Mouse (Mus musculus) forebrain, embryonic 13.5 days (tissue): Measurements from ENCODE around the gene Zfp644. TPM values are rescaled to one million over a fixed set of nuclear protein-coding genes. Genes with fewer than 3 reads are reported as not detected.

ENCODE experiments used
- ATAC-seq: fragments of 200-750 bp; cut with Nextera tagmentation; 2 replicates; pipeline ENCODE4 v1.8.0; 2017
- H3K27ac ChIP-seq: fragments of 300-500 bp; sonication (generic); 2 replicates; pipeline ENCODE4 v1.5.1; 2015; ENCODE audit warnings: inconsistent platforms, mild to moderate bottlenecking, moderate library complexity
- H3K27me3 ChIP-seq: fragments of 300-500 bp; sonication (generic); 2 replicates; pipeline ENCODE4 v1.6.1; 2015; ENCODE audit warnings: mild to moderate bottlenecking, inconsistent platforms
- H3K36me3 ChIP-seq: fragments of 300-500 bp; sonication (generic); 2 replicates; pipeline ENCODE4 v1.6.1; 2015; ENCODE audit warnings: mild to moderate bottlenecking, inconsistent platforms; ENCODE audit not compliant: poor library complexity, severe bottlenecking
- H3K4me1 ChIP-seq: fragments of 300-500 bp; sonication (generic); 2 replicates; pipeline ENCODE4 v1.6.1; 2015; ENCODE audit warnings: inconsistent platforms
- H3K4me2 ChIP-seq: fragments of 300-500 bp; sonication (generic); 2 replicates; pipeline ENCODE4 v1.6.1; 2015; ENCODE audit warnings: inconsistent platforms, mild to moderate bottlenecking, moderate library complexity
- H3K4me3 ChIP-seq: fragments of 300-500 bp; sonication (generic); 2 replicates; pipeline ENCODE4 v1.5.1; 2015; ENCODE audit warnings: mild to moderate bottlenecking, inconsistent platforms
- H3K9ac ChIP-seq: fragments of 300-500 bp; sonication (generic); 2 replicates; pipeline ENCODE4 v1.6.1; 2015; ENCODE audit warnings: mild to moderate bottlenecking, inconsistent platforms
- H3K9me3 ChIP-seq: fragments of 300-500 bp; sonication (generic); replicated peaks from 2 replicates; pipeline ENCODE4 v1.6.1; 2016; ENCODE audit warnings: inconsistent platforms
- WGBS: fragments of 180-500 bp; shearing (Covaris S2); methylation state at CpG from one replicate; pipeline ENCODE4 v1.1.7; 2015; 5-methylcytosine and 5-hydroxymethylcytosine counted together
- polyA plus RNA-seq: library from polyadenylated mRNA; unstranded; fragments of >200 nt; fragmentation: Nextera tagmentation; extraction: Ambion mirVana; gene quantifications from 2 replicates; pipeline ENCODE4 v1.2.1, GENCODE M21; 2015

The Zfp644 gene
- polyA plus RNA-seq, 1 experiment from 2014 or later = 85.2 TPM

DNA sequence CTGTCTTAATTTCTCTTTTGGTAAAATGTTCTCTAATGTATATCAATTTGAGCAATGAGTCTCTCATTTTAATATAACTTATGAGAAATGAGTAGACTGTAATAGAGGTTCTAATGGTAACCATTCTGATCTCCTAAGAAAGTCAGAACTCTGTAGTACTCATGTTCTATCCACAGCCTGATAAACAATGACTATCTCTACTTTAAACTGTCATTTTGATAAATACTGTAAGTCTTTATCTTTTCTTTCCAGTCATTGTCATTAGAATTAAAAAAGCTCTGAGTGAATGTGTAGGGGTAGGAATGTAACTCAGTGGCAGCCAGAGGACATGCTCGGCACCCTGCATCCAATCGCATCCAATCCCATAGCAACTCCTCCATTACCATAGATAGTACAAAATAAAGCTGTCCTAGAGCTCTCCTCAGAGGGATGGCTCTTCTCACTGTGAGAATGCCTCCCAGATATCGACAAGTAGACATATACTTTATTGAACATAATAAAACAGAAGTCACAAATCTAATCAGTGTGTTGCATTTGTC is 44.2 kb downstream of the Zfp644 start:
- H3K36me3 ChIP-seq = peaks cover 18% of the 10 kb centered on the region
- H3K9ac ChIP-seq = no peak overlapping the region
- no peaks in the 10 kb centered on the region for H3K9me3 ChIP-seq
- H3K27me3 ChIP-seq = no peaks in the 10 kb centered on the region
- H3K4me3 ChIP-seq = no peak overlapping the region
- ATAC-seq = no peak
- H3K27ac ChIP-seq = no peak overlapping the region
- 94% methylated on average over 3 of the region's 3 CpGs for WGBS
- no peak overlapping the region for H3K4me2 ChIP-seq
- H3K4me1 ChIP-seq = no peaks in the 10 kb centered on the region

DNA sequence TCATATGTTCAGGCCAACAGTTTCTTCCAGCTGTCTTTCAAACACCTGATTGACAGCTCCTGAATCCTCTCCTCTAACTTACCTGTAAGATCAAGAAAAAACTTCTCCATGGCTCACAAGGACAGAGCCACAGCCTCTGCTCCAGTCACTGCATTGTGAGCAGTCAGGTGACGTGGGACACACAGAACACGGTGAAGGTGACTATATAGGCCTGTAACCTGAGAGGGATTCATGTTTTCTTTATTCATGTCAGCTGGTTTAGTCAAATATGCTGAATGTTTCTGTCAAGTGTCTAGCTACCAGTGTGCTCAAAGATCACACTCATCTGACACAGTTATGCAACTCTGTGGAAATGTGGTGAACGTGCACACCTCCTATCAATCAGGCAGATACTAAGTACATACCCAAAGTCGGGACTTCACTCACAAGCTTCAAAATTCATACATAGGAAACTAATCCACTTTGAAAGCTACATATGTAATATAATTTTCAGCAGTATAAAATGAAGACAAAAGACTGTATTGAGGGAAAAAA is 44.8 kb downstream of the Zfp644 start:
- no peak for ATAC-seq
- no peak overlapping the region for H3K4me3 ChIP-seq
- 90% methylated on average over 4 of the region's 4 CpGs for WGBS
- H3K4me1 ChIP-seq = no peaks in the 10 kb centered on the region
- no peaks in the 10 kb centered on the region for H3K27me3 ChIP-seq
- H3K9ac ChIP-seq = no peak overlapping the region
- no peak overlapping the region for H3K27ac ChIP-seq
- no peaks in the 10 kb centered on the region for H3K9me3 ChIP-seq
- H3K4me2 ChIP-seq = no peak overlapping the region
- peaks cover 18% of the 10 kb centered on the region for H3K36me3 ChIP-seq

DNA sequence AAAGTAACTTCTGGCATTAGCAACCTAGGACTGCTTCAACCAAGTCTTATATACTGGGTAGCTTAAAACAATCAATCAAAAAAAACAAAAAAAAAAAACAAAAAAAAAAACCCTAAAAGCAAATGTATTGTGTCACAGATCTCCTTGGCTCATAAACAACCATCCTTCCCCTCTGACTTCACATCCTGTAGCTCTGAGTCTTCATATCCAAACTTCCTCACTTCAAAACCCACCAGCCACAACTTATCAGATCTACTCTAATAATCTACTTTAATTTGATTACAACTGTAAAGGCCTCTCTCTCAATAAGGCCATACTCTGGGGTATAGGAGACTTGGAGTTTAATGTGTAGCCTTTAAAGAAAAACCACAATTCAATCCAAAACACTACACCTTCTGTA is 47.1 kb downstream of the Zfp644 start:
- Histone ChIP-seq H3K9me3 (no peaks in the 10 kb centered on the region), H3K27ac (no peak overlapping the region)
- no peak for ATAC-seq

DNA sequence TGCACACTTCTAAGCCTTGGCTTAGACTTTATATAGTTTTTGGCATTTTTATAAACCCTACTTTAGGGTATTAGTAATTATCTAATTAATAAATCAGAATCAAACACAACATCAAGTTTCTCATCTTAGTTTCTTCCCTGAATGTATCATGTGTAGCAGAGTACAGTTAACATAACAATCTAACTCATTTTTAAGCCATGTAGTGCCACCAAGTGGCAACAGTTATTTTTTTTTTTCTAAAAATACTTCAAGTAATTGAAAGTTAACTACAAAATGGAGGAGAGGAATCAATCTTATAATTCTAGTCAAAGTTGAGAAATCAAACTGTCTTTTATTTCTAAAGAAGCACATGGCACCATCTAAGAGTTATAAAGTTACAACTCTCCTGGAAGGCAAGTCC is 47.6 kb downstream of the Zfp644 start:
- Histone ChIP-seq H3K9me3 (no peaks in the 10 kb centered on the region), H3K4me2 (no peak overlapping the region)
- no peak for ATAC-seq

More for the DNA sequence above, 47.1 kb downstream of the Zfp644 start:
- no peaks in the 10 kb centered on the region for H3K27me3 ChIP-seq
- H3K4me2 ChIP-seq = no peak overlapping the region
- no peak overlapping the region for H3K9ac ChIP-seq
- H3K4me3 ChIP-seq = no peak overlapping the region
- peaks cover 10% of the 10 kb centered on the region for H3K36me3 ChIP-seq
- H3K4me1 ChIP-seq = no peaks in the 10 kb centered on the region

DNA sequence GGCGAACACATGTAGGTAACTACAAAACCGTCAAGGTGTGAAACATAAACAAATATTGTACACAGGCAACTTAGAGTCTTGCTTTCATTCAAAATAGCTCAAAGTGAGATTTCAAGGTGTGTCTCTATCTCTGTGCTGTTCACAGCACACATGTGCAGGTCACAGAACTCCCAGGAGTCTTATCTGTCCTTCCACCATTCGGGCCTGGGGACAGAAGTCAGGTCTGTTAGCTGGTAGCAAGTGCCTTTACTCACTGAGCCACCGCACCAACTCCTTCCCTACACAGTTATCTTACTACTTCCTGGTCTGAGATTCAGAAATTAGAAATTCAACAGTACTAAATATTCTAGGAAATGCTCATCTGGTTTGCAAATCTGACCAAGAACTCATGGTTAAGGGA is 53.7 kb downstream of the Zfp644 start:
- Histone ChIP-seq H3K9me3 (no peaks in the 10 kb centered on the region), H3K4me3 (no peak overlapping the region), H3K27me3 (no peaks in the 10 kb centered on the region), H3K4me1 (peaks cover 16% of the 10 kb centered on the region), H3K9ac (no peak overlapping the region), H3K36me3 (no peaks in the 10 kb centered on the region), H3K27ac (no peak overlapping the region), H3K4me2 (no peak overlapping the region)
- 93% methylated on average over 4 of the region's 4 CpGs for WGBS
- ATAC-seq = no peak

More for the DNA sequence above, 47.6 kb downstream of the Zfp644 start:
- H3K9ac ChIP-seq = no peak overlapping the region
- H3K27ac ChIP-seq = no peak overlapping the region
- no peaks in the 10 kb centered on the region for H3K27me3 ChIP-seq
- 0 out of 2 replicates have a peak, but pooled peaks cover 7% of the 10 kb centered on the region for H3K36me3 ChIP-seq
- H3K4me1 ChIP-seq = no peaks in the 10 kb centered on the region
- H3K4me3 ChIP-seq = no peak overlapping the region

DNA sequence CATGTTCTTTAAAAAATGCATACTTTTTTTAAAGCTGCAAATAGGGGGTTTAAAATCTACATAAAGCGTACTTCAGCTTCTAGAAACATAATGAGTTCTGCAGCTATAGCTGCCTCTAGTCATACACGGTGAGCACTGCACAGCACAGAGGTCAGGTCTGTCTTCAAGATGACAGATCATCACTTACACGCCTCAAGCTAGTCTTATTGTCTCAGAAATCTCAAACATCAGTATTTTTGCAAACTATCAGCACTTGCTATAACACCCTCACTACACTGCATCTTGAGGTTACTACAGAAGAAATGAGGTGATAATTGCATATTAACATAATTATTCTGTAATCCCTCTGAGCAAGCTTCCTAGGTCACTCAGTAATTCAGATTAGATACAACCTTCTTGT is 55.2 kb downstream of the Zfp644 start:
- Histone ChIP-seq H3K4me2 (no peak overlapping the region), H3K9ac (no peak overlapping the region), H3K36me3 (peaks cover 14% of the 10 kb centered on the region), H3K4me1 (peaks cover 16% of the 10 kb centered on the region), H3K27ac (no peak overlapping the region), H3K9me3 (no peaks in the 10 kb centered on the region), H3K27me3 (no peaks in the 10 kb centered on the region), H3K4me3 (no peak overlapping the region)
- ATAC-seq = peak; percentile 70
- 69% methylated on average over 3 of the region's 3 CpGs for WGBS

DNA sequence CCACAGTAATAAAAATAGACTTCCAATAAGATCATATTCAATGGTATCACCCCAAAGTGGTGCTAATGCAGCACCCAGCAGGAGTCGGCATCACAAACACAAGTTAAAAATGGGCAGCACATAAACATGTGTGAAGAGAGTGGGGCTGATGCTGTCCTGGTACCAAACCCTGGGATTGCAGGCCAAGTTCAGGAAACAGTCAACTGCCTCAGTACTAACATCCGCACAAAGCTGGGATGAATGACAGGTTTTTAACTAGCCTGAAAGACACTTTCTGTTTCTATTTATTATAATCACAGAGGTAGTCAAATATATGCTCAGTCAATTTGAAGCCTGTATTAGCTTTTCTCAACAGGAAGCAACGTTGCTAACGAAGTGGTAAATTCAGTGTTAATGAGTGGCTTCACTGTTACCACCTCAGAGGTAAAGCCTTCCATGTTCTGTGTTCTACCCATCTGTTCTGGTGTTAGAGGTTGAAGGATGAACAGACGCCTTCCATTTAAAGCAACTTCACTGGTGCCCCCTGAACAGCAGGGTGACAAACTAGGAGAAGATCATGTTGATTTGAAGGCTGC is 56.8 kb downstream of the Zfp644 start:
- Histone ChIP-seq H3K36me3 (peaks cover 30% of the 10 kb centered on the region), H3K9me3 (no peaks in the 10 kb centered on the region), H3K4me2 (no peak overlapping the region), H3K9ac (no peak overlapping the region), H3K27me3 (no peaks in the 10 kb centered on the region), H3K4me1 (peaks cover 16% of the 10 kb centered on the region), H3K27ac (no peak overlapping the region), H3K4me3 (no peak overlapping the region)
- ATAC-seq = peak; percentile 88
- WGBS = 34% methylated on average over 5 of the region's 5 CpGs

DNA sequence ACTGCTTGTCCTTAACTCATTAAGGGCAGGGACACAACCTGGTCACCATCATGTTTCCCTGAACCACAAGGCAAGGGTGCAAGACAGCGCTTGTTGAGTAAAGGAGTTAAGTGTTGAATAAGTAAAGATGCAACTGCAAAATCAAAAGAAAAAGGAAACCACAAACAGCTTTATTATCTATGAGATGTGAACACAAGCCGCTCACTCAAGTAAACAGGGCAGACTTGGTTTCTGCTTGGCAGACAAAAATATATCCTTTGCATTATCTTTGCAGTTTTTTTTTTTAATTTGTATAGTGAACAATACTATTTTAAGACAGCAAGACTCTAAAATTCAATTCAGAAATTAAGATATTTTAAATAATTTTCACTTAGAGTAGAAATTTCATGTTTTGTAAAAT is 57.5 kb downstream of the Zfp644 start:
- Histone ChIP-seq H3K4me1 (peaks cover 16% of the 10 kb centered on the region), H3K27me3 (no peaks in the 10 kb centered on the region), H3K4me3 (no peak overlapping the region), H3K27ac (0 out of 2 replicates have a peak overlapping the region, but pooled peaks have one; percentile 1), H3K36me3 (peaks cover 37% of the 10 kb centered on the region), H3K4me2 (no peak overlapping the region), H3K9me3 (no peaks in the 10 kb centered on the region), H3K9ac (no peak overlapping the region)
- ATAC-seq = no peak
- WGBS = 95% methylated on average over 2 of the region's 2 CpGs

DNA sequence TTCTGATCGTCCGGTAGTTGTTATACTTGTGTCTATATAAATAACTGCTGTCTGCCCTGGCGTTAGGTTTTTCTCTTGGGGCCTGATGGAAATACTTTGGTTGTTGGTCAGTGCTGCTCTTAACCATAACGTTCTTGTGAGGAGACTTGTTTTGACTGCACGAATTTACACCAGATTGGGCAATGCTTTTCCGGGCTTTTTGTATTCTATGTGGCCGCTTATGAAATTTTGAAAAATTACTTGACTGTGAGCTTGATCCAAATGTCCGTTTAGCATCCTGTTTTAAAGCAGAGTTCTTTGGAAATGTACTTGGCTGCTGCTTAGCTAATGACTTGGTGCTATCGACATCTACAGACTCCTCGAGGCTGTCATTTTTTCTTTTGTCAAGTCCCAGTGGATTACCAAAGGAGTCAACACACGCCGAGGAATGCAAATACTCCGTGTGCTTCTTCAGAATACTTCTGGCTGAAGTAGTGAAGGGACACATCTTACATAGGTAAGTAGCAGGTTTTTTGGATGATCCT is 60.6 kb downstream of the Zfp644 start:
- no peak overlapping the region for H3K4me2 ChIP-seq
- 92% methylated on average over 13 of the region's 13 CpGs for WGBS
- peaks cover 30% of the 10 kb centered on the region for H3K4me1 ChIP-seq
- H3K27ac ChIP-seq = no peak overlapping the region
- no peak for ATAC-seq
- peaks cover 43% of the 10 kb centered on the region for H3K36me3 ChIP-seq
- no peak overlapping the region for H3K9ac ChIP-seq
- no peaks in the 10 kb centered on the region for H3K9me3 ChIP-seq
- H3K27me3 ChIP-seq = no peaks in the 10 kb centered on the region
- H3K4me3 ChIP-seq = no peak overlapping the region

DNA sequence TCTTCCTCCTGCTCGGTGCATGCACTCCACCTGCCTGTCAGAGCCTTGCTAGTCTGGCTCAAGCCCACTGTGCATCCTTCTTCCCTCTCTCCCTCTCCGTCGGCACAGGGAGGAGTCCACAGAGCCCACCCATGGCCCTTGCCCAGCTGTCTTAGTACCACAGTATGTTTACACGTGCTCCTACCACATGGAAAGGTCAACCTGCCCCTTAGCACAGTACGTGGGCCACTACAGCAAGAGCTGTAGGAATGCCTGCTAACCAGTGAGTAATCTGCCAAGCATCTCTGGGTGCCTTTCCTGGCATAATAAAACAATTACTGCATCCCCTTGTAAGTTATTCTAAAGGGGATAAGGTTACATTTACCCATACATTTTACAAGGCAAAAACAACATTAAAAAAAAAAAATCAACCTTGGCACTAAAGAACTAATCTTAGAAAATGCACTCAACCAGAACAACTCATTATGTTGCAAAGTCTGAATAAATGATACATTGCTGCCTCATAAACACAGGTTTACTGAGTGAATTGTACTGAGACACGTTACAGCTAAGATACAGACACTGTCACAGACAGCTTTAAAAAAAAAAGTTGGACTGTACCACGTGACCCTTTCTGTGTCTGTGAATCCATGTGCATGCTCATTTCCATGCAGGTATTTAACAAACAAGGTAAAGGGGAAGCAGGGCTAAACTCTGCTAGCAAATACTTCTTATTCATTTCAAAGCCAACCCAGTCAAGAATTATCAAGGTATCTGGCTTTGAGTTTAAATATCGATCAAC is 68.5 kb downstream of the Zfp644 start:
- no peak for ATAC-seq
- peaks cover 27% of the 10 kb centered on the region for H3K4me1 ChIP-seq
- H3K9ac ChIP-seq = no peak overlapping the region
- no peak overlapping the region for H3K4me3 ChIP-seq
- H3K27me3 ChIP-seq = no peaks in the 10 kb centered on the region
- 71% methylated on average over 8 of the region's 8 CpGs for WGBS
- no peaks in the 10 kb centered on the region for H3K9me3 ChIP-seq
- H3K27ac ChIP-seq = no peak overlapping the region
- peaks cover 14% of the 10 kb centered on the region; the same call in 1 of the 2 replicates for H3K36me3 ChIP-seq
- no peak overlapping the region for H3K4me2 ChIP-seq

DNA sequence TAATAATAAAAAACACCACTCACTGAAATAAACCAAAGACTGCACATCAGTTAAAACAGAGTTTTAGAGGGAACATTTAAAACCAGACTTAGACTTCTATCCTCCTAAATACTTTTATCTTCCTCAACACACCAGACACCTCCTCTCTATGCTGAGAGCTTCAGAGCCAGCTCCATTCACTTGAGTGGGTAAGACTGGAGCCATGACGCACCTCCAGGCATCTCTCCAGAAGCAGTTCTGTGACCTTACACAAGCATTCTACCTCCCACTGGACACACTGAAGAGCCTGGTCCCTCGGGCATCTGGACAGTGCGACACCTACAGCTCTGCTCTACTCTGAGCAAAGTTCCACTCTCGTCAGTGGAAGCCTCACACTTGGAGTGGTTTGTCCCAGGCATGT is 73.8 kb downstream of the Zfp644 start:
- H3K9ac ChIP-seq = no peak overlapping the region
- no peaks in the 10 kb centered on the region for H3K27me3 ChIP-seq
- peaks cover 1% of the 10 kb centered on the region; the same call in 1 of the 2 replicates for H3K4me1 ChIP-seq
- 97% methylated on average over 4 of the region's 4 CpGs for WGBS
- no peak for ATAC-seq
- H3K36me3 ChIP-seq = peaks cover 33% of the 10 kb centered on the region
- H3K9me3 ChIP-seq = no peaks in the 10 kb centered on the region
- no peak overlapping the region for H3K4me3 ChIP-seq
- no peak overlapping the region for H3K4me2 ChIP-seq
- H3K27ac ChIP-seq = no peak overlapping the region

DNA sequence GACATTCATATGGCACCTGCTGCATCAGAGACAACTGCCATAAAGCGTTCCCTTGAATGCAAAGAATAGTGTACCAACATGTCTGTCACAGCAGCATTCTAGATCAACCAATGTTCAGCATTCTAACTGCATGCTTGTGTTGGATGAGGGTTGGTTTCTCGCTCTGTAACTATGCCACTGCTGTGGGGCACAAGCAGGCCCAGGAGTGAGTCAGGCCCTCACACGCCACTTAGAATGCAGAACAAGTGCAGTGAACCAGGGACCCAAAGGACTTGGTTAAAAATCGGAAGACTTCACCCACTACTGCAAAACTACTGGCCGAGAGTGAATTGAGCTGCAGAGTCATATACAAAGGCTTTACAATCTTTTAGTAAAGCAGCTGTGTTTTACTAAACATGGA is 74.9 kb downstream of the Zfp644 start:
- Histone ChIP-seq H3K36me3 (peaks cover 36% of the 10 kb centered on the region), H3K9me3 (no peaks in the 10 kb centered on the region), H3K9ac (no peak overlapping the region), H3K27ac (no peak overlapping the region), H3K4me1 (no peaks in the 10 kb centered on the region), H3K4me3 (no peak overlapping the region), H3K4me2 (no peak overlapping the region), H3K27me3 (no peaks in the 10 kb centered on the region)
- ATAC-seq = no peak
- WGBS = 89% methylated on average over 5 of the region's 5 CpGs
